Mouse (Mus musculus) right cerebral cortex, postnatal 4 days (tissue): ENCODE results near the gene Atp2b2.

Experiments used
- DNase-seq: peaks from one replicate; pipeline ENCODE4 v3.0.0-alpha.2; 2022

Atp2b2 gene

DNA sequence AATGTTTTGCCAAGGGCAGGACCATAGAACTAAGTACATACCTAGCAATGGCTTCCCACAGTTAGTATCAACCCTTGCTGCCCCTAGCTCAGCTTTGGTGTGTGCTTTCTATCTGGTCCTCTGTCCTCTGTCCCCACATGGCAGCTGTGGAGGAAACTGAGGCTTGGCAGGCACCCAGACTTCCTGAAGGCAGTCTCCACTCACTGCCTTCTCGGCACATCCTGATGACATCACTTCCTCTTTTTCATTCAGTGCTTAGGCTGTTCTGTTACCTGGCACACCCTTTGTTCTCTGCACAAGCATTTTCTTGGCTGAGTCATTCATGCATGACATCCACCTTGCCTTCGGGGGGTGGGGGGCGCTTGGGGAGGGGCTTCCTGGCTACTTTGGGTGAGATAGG is 38.6 kb downstream of the Atp2b2 start:
- no peak for DNase-seq

DNA sequence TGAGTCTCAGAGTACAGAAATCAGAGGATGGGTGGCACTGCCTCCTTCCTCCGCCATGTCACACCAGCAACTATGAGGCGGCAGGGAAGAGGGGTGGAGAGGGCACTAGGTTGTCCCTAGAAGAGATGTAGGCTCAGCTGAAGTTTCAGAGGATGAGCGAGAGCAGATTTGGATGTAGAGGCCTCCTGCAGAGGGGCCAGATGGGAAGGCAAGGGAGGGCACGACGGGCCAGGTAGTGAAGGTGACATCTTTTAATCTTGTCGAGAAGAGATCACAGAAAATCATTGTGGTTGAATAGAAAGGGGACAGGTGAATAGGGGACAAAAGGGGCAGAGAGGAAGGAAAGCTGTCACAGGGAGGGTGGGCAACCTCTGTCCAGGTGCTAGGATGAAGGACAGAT is 41.5 kb downstream of the Atp2b2 start:
- no peak for DNase-seq

DNA sequence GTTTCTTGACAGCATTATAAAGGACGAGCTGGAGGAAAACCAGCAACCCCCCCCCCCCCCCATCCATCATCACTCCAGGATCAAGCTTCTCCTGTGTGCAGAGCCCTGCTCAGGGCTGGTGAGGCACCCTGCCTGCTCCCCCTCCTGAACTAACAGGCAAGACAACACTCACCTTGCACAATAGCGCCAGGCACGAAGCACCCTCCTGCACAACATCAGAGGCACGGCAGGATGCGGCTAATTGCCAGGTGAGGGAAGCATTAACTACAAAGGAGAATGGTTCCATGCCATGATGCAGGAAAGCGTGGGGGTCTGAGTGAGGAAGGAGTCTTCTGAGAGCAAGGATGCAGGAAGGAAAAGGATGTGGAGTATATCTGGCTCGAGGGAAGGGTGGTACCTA is 42.1 kb downstream of the Atp2b2 start:
- DNase-seq: no peak

DNA sequence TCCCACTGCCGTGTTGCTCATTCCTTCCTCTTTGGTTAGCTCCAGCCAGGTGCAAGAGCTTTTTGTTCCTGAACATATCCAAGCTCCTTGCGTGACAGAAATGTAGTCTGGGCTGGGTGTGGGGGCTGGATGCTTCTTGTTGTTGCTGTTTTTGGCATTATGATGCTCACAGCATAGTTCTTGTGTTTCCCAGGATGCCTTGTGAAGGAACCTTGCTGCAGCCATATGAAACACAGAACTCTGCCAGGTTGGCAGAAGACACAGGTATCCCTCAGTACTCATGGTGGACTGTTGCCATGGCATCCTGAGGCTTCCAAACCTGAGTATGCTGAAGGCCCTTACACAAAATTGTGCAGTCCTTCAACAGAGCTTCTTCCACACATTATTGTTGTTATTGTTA is 44.0 kb downstream of the Atp2b2 start:
- DNase-seq: no peak

DNA sequence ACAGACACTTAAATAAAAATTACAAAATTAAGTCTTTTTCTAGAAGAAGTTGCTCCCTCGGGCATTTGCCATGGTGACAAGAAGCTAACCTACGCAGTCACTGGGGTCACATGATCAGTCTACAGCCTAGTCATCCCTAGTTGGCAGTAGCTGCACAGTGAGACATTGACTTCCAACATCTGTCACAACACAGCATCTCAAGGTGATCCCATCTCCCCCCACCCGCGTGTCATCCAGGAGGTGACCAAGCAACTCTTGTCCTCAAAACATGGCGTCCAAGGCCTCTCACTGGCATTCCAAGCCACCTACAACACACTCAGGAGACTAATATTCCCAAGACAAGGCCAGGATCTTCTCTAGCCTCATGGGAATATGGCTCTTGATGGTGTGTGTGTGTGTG is 48.2 kb downstream of the Atp2b2 start:
- no peak for DNase-seq

DNA sequence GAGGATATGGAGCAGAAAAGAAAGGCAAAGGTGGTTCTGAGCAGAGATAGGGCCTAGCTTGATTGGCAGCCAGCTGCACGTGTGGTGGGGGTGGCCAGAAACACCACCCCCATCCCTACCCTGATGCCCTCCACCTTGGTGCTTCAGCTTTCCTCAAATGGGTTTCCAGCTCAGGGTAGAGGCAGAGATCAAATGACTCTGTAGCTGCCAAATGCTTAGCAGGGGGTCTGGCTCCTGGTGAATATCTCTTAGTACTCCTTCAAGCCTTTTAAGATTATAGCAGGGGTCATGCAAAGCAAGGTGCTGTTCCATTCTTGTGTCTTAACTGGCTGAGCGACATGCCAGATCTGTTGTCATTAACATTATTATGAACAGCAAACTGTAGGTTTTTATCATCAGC is 50.3 kb downstream of the Atp2b2 start:
- DNase-seq: no peak

DNA sequence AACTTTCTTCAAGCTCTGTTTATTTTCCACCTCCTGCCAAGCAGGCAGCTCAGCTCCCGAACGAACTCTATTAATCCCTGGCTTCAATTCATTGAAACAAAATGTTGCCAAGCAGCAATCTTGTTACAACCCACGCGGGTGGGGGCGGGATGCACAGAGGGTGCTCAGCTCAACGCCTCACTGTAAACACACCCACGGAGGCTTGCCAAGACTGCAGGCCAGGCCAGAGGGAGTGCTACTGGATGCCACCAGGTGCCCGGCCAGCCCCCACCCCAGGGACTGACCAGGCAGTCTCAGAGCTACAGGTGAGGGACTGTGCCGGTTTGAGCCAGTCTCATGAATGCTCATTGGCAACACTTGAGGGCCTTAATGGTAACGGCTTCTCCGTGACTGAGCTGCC is 50.9 kb downstream of the Atp2b2 start:
- DNase-seq: peak; percentile 52

DNA sequence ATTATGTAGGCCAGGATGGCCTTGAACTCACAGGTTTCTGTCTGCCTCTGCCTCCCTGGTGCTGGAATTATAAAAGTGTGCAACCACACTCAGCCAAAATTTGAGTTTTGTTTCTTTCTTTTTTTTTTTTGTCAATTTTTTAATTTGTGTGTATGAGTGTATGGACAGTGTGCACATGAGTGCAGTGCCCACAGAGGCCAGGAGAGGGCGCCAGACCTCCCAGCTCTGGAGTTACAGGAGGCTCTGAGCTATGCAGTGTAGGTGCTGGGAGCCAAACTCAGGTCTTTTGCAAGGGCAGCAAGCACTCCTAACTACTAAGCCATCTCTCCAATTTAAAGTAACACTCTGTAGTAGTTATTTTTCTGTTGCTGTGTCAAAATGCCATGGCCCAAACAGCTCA is 52.4 kb downstream of the Atp2b2 start:
- DNase-seq: no peak

DNA sequence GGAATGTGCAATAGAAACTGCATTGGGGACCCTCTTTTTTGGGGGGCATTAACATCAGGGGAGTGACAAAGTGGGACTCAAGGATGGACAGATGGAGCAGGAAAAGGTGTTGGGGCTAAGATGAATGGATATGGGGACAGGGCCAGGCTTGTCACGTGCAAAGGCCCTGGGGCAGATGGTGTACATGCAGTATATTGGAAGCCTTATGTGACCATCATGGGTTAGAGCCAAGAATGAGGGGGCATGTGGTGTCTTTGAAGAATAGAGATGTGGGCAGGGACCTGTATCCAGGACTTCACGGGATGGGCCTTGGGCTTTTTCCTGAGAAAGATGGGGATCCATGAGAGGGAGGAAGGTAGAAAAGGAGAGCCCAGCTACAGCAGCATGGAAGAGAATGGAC is 53.9 kb downstream of the Atp2b2 start:
- no peak for DNase-seq

DNA sequence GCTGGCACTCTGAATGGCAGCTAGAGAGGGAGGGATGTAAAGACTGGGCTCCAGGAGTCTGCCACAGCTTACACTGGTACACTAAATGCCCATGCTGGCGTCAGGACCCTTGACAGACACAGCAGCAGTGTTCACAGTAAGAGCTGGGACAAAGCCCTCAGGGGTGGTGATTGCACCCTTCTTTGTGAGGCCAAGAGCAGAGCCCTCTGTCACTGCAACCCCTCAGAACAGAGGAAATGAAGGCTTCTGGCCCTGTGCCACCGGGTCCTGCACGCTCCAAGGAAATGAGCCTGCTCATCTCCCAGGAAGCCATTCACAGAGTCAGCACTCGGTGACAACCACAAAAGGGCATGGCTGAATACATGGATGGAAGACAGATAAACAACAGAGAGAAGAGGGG is 55.7 kb downstream of the Atp2b2 start:
- DNase-seq: peak; percentile 55

DNA sequence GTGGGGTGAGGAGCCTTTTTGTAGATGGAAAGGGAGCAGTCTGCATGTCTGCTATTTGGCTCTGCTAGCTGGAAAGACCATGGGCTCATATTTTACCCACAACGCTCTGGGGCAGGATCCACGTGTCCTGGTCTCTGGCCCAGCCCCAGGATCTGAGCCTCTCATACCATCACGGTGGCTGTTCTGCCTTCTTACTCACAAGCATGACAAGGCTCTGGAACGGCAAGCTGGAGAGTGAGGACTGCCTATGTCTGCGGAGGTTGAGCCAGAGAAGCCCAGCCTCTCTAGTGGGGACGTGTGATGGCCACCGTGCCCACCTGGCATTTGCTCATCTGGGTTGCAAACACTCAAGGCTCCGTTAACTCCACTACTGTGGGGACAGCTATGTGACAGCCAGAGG is 63.7 kb downstream of the Atp2b2 start:
- DNase-seq: no peak

DNA sequence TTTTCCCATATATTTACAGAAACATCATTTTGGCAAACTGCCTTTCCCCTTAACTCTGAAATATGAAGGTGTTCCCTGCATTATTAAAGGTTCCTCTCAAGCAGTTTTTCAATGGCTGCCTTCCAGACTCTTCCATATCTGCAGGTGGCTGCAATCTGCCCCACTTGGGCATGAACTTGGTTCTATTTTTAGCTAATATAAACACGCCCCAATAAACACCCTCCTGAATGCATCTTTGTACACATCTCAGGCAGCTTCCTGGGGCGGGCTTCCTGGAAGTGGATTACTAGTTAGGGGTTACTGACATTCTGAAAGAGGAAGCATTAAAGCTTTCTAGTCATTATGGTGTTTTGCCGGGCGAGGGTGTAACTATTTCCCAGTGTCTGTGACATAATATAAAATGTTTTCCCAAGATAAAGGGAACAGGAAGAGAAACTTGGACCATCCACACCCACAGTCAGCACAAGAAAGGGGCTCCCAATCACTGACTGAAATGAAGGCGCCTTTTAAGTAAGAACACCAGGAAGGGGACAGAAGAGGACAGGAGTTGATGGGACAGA is 64.2 kb downstream of the Atp2b2 start:
- DNase-seq: no peak

DNA sequence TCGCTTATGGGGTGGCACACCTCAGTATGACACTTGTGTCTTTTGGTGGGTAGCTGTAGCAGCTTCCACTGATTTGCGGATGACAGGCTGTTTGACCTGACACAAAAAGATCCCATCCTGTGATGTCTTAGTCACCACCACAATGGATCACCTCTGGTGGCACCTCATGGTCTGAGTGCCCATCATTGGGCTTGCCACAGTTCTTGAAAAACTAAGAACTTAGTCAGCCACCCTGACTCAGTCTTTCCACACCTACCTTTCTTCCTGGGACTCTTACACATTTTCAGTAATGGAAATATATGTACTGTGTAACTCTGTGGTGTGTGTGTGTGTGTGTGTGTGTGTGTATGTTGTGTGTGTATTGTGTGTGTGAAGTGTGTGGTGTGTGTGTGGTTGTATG is 71.5 kb downstream of the Atp2b2 start:
- DNase-seq: no peak

DNA sequence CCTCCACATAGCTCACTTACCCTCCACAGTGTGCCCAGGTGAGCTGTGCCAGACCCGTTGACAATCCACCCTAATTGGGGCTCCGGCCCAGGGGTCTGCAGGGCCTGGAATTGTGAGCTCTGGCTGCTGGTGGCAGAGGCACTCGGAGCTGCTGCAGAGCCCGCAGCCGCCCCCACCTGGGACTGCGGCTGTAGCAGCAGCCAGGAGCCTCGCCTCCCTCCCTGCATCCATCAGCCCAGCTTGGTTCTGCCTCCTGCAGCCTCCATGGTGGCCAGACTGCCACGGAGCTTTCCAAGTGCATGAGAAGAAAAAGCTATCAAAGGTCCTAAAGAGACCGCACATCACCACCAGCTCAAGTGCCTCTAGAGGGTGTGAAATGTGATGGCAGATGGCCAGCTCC is 71.9 kb downstream of the Atp2b2 start:
- DNase-seq: no peak

DNA sequence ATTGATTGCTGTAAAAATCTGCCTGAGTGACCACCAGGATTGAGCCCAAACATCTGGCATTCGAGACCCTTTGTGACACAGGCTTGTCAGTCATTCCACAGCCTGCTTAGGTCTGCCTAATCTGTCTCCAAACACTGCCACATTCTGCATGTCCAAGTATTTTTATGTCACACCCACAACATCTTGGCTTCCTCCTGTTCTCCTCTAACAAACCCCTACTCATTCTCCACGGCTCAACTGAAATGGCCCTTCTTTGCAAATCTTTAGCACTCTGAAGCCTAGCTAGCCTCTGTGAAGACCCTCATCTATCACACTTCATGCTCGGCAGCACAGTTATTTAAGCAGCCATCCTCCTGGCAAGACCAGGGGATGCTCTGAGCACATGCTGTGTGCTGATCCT is 72.7 kb downstream of the Atp2b2 start:
- no peak for DNase-seq

DNA sequence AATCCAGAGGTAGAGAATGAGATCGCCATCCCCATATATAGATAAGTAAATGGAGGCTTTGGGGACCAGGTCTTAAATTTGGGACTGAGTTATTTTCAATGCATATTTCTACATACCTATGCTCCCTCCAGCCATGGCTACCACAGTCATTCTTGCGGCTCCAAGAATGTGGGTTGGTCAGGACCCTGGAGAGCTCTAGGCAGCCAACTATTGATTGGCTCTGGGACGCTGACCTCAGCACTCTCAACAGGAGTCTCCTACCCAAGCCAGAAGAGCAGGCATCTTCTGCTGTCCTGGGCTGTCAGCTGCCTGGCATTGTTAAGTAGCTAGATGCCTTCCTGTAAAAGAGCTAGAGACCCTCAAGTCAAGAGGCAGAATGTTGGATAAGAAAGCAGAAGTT is 79.6 kb downstream of the Atp2b2 start:
- no peak for DNase-seq

DNA sequence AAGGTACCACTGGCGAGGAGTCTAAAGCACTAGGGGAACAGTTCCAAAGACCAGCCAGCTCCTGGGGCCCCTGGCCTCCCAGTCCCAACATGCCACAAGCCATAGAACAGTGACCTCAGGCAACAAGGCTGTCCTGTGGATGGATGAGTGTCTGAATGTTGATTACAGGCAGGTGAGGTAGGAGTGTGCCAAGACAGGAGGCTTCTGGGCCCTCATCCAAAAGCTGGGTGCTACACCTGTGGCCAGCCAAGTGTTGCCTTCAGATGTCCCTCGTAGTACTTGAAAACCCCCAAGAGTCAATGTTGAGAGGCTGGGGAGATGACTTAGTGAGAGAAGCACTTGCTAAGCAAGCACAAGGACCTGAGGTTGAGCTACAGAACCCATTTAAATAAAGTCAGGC is 80.8 kb downstream of the Atp2b2 start:
- no peak for DNase-seq

DNA sequence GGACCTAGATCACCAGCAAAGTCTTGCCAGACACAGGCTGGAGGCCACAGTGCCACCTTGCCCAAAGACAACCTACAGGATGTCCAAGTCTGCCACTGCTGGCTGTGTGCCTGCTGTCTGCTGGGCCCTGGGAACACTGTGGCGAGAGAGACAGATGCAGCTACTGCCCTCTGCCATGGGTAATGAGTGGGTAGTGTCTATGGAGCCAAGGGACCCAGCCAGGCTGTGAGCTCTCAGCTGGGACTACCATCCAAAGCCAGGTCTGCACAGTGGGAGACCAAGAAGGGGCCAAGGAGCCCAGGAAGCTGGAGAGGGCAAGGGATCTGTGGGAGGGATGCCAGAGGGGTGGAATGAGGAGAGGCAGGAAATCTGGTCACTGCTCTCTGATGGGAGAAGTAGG is 83.1 kb downstream of the Atp2b2 start:
- DNase-seq: no peak

DNA sequence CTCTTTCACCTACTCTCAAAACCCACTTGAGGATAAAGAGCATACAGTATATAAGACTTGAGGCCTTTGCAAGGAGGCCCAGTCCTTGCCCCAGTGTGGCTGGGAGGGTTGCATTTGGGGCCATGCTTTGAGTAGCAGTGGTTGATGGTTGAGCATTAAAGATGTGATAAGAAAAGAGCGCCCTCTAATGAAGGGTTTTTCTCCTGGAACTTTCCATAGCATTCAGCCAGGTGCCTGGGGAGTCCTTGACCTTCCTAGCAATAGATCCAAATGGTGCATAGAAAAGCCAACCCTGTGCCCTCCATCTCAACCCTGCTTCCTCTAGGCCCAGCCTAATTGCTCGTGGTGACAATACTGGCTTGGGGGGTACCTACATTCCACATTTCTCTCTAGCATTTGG is 83.7 kb downstream of the Atp2b2 start:
- no peak for DNase-seq

DNA sequence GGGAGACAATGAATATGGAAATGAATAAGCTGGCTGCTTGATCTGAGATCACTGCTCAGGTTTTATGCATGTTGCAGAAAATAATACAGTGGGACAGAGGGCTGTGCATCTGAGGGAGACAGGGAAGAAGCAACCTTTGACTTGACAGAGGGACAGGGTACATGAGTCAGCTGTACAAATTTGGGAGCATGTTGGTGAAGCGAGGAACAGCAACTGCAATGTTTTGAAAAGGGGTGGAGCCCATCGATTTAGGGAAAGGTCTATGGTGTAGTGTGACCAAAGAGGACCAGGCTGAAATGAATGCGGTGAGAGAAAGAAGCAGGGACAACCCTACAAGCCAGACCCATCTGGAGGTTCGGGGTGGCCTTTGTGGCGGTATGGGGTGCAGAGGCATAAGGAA is 84.4 kb downstream of the Atp2b2 start:
- DNase-seq: no peak

DNA sequence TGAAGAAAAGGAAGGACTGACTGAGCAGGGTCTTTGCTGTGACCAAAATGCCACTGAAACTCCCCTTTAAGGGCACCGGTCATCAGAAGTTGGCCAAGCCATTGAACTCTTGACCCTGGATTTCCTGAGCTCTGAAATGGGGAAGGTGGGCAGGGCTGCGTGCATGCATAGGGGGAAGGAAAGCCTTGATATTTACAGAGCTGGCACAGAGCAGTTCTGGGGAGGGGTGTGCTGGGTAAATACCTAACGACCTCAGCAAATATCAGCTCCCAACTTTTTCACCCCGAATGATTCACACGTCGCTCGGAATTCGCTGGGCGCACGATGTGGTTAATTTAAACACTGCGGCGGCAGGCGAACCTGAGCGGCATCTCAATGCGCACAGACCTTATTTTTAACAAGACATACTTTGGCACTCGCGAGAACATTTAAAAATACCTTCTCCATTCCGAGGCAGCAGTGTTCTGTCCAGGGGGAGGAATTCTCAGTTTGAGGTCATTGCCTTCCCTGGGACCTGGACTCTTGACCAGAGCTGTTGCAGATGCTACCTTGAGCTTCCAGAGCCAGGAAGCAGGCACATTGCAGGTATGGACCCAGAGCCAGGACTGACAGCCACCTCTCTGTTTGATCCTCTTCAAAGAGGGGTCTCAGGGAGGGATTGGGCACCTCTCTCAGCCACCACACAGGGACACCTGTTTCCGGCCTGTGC is 85.0 kb downstream of the Atp2b2 start:
- DNase-seq: no peak

DNA sequence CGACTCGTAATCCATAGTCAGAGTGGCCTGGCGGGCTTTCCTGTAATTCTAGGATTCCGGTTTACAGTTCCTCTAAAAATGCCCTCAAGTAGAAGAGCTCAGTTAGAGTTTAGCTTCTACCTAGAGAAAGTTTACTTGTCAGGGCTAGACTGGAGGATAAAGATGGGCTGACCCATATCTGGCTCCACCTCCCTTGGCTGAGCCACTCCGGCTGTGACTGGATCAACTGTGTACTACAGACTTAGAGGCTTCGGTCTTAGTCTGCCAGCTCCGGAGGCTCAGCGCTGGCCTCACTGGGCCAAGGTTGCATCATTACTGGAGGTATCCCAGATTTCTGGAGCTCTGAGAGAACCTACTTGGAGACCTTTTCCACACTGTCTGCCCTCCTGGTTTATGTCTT is 94.9 kb downstream of the Atp2b2 start:
- DNase-seq: no peak

DNA sequence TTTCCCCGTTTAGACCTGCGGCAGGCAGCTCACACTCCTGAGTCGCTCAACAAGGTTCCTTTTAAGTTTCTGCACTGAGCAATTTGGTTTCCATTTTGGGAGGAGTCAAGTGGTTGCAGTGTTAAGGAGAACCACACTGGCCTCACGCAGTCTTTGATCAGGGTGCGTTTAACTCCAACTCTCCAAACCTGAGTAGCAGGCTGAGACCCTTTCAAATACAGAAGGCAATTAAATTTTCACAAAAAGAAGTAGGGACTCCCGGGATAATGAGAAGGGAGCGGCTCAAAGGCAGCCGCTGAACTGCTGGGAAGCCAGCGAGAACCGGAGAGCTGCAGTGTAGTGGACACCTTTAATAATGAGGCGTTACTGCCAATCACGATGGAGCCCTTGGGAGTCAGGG is 100.1 kb downstream of the Atp2b2 start:
- DNase-seq: no peak

DNA sequence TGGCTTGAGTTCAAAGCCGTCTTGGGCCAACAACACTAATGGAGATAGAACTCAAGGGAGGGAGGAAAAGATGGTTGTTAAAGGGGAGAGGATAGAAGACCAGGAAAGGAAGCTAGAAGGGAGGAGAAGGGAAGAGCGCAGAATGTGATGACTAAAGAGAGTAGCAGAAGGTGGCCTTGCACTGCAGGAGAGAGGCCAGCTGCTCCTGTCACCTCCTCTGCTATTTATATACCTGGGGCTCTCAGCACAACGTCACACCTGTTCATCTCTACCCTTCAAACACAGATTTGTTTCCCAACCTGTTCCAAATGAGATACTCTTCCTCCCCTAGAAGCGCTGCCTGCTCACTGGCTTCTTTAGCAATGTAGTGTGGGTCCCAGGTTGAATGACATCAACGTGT is 101.1 kb downstream of the Atp2b2 start:
- DNase-seq: no peak

DNA sequence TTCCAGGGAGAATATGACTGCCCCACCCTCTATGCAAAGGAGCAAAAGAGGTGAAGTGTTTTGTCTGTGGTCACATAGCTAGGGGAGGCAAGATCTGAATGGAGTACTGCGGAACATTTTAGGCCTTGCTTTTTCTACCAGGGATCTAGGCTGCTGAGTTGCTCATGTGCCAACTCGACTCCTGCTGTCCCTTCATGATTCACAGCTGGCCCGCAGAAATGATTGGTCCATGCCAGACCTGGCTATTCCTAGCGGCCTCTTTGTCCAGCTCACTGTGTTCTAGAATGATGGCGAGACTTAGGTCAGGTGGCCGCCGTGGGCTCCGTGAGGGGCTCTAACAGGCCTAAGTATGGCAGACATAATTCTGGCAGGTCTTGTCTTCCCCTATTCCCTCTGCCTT is 103.0 kb downstream of the Atp2b2 start:
- DNase-seq: no peak
